Mouse (Mus musculus) megakaryocyte-erythroid progenitor cell, adult 5-6 weeks (primary cell): ENCODE results near the gene Abat. TPM values are rescaled to one million over a fixed set of nuclear protein-coding genes. Genes with fewer than 3 reads are reported as not detected.

ENCODE experiments used
- ATAC-seq: replicated peaks from 2 replicates; pipeline ENCODE4 v1.8.0; 2016; ENCODE audit warnings: mild to moderate bottlenecking, inconsistent platforms; ENCODE audit not compliant: severe bottlenecking, poor library complexity, low FRiP score, low TSS enrichment
- total RNA-seq, 2 experiments: library from RNA; stranded (forward) in 1 of 2; stranded (reverse) in 1 of 2; fragments of 200-1000, 215-1000 nt in 1 of 2; fragments of >200 nt in 1 of 2; fragmentation: Nextera tagmentation in 1 of 2; gene quantifications; 2 replicates each; pipeline ENCODE4 v1.2.3; 2014 to 2017

The Abat gene
- total RNA-seq, 2 experiments from 2014 or later: 1.2 TPM; not detected in 1

DNA sequence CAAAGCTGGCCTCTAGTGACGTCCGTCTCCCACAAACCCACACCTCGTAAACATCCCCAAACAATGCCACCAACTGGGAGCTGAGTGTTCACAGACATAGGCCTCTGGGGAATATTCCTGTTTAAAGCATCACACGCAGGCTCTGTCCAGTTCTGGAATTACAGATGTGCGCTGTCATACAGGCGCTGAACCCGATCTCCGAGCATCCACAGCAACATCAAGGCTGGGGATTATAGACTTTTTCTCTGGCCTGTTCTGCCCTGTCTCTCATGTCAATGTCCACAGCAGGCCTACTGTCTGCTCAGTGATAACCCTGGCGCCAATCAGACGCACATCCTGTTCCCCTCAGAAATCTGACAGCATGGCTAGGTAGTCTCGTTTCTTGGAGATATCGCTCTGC lies 57.1 kb downstream of the Abat start:
- ATAC-seq: no peak

DNA sequence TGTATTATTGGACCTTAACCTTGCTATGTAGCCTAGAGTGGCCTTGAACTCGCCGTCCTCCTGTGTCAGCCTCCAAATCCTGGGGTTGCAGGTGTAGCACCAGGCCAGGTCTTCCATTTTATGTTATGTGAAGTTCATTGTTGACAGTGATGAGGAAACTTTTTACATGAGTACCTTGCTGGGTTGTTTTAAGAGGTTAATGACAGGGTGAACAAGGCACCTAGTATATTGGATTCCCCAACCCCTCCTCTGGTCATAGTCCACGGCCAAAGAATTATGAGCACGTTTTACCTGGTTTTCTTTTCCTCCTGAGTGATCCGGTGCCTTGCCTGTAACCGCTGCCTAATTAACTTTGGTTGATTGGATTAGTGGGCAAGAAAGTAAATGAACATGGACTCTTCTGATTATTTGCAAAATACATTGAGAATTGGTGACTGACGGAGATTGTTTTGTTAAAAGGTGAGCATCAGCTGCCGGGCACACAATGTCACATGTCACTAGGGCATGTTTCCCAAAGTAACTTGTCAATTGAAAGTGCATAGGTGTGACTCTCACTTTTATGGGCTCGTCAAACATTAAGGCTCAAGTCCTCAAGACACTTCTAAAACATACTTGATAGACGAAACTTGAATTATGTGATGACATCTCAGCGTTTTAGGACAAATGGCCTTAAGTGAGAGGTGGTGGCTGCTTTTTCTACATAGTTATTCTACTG lies 57.8 kb downstream of the Abat start:
- ATAC-seq: no peak

GRCm38 (mm10) chr16:8573041-8573440 lies 59.8 kb downstream of the Abat start:
- ATAC-seq: no peak

- ATAC-seq: no peak
These were observed 60.5 kb downstream of the Abat start for GRCm38 (mm10) chr16:8573751-8574150.

DNA sequence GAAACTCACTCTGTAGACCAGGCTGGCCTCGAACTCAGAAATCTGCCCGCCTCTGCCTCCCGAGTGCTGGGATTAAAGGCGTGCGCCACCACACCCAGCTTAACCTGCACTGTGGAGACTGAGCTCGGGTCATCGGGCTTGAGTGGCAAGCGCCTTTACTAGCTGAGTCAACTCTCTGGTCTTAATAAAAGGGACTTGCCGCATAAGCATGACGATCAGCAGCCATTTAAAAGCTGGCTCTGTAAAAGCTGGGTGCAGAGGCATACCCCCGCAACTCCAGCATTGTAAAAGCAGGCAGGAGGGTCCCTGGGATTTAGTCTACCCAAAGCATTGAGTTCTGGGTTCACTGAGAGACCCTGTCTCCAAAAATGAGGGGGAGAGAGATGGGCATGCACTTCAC lies 61.1 kb downstream of the Abat start:
- ATAC-seq: no peak

DNA sequence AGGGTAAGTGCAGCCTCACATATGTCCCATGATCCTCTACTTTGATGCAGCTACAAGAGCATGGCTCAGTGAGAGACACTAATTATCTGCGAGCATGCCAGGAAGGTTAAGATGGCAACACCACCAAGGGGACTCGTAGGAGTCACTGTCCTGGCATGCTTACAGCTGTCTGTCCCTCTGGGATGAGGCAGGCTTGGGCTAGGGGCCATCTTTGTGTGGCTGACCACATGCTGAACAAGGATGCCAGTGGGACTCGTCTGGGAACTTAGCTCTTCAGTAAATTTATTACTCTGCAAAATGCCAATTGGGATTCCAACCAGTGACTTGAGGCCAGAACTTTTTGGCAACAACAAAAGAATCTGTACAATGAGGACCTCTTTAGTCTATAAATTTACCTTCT lies 62.9 kb downstream of the Abat start:
- ATAC-seq: no peak

GRCm38 (mm10) chr16:8576901-8577300 lies 63.7 kb downstream of the Abat start:
- no peak for ATAC-seq

DNA sequence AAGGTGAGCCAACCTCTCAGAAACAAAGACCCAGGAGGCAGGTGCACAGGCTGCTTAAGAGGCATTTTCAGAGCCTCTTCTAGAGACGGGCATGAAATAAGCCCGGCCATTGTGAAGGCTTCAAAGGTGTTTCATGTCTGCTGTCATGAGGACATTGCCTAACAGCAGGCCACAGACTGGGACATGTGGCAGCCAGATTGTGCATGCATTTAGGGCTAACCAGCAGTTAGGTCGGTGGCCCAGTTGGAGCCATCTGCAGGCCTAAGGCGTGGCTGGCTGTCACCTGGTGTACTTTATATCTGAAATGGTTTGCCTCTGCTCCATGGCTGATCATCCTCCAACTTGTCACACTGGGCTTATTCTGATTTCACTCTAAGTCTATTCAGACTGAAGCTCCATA lies 65.1 kb downstream of the Abat start:
- ATAC-seq: no peak

GRCm38 (mm10) chr16:8579546-8579945 lies 66.3 kb downstream of the Abat start:
- ATAC-seq: no peak

DNA sequence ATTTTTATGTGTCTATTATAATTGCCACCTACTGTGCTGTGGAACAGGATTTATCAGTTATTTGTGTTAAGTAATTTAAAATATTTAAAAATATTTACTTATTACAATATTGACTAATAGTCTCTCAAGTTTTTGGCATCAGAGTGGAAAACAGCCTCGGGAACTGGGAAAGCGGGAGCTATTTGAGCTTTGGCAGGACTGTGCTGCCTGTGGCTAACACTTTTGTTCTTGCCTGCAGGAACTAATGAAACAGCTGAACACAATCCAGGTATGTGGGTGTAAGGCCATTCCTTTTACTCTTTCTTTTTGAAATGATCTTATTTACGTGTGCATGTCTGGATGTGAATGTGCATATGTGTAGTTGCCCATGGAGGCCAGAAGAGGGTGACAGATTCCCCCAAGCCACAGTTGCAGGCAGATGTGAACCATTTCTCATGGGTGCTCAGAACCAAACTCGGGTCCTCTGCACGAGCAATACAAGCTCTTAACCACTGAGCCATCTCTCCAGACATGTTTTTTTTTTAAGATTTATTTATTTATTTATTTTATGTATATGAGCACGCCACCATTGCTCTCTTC lies 68.5 kb downstream of the Abat start:
- ATAC-seq: no peak

GRCm38 (mm10) chr16:8582579-8583295 lies 69.5 kb downstream of the Abat start:
- ATAC-seq: no peak

- ATAC-seq: peak; percentile 78
These were observed 71.0 kb downstream of the Abat start for GRCm38 (mm10) chr16:8584248-8584647.

- ATAC-seq: 0 out of 2 replicates have a peak, but pooled peaks have one; percentile 23
These were observed 71.8 kb downstream of the Abat start for GRCm38 (mm10) chr16:8585056-8585455.

GRCm38 (mm10) chr16:8595411-8595810 lies 82.2 kb downstream of the Abat start:
- ATAC-seq: no peak

DNA sequence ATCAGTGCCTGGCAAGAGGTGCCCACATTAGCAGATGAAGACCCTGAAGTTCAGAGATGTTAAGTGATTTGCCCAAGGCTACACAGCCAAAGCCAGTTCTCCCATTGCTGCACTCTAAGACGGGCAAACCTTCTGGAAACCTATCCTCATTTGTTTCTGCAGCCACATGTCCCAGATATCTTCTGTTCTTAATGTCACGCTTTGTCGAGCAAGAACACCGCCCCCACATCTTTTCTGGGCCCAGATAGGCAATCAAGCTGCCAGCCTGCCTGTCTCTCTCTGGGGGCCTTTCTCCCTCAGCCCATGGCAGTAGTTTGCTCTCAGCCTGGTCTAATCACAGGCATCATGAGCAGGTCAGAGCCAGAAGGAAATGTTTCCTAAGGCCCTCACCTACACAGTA lies 83.1 kb downstream of the Abat start:
- ATAC-seq: no peak

DNA sequence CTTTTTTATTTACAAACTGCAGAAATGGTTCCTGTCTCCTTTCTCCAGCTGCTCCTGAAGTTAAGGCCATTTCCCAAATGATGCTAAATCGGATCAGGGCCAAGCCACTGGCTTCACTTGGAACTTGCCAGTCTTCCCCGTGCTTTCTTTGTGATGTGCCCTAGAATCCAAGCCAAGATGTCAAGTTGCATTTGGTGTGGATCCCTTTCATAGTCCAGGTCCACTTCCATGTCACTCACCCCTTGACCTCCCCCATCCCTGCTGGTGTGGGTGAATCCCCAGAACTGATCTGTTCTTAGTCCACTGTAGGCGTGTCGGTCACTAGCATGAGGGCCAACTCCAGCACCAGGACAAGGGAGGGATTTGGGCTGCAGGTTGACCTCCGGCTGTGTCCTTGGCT lies 84.3 kb downstream of the Abat start:
- no peak for ATAC-seq

DNA sequence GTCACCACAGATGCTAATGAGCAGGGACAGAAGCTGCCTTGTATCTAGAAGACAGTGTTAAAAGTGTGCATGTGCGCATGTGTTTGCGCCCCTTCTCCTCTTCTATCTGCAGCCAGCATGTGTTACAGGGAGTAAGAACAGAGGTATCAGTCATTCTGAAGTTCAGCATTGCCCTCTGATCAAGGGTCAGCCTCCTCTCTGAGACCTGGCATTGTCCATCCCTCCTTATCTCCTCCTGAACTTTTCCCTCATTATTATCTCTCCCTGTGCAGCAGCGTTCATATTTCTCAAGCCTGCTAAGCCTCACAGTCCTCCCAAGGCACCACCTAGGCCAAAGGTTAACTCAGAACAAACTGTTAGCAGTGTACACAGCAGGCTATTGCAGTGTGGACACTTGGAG lies 90.6 kb downstream of the Abat start:
- ATAC-seq: peak; percentile 93

GRCm38 (mm10) chr16:8610397-8610796 lies 97.2 kb downstream of the Abat start:
- no peak for ATAC-seq

DNA sequence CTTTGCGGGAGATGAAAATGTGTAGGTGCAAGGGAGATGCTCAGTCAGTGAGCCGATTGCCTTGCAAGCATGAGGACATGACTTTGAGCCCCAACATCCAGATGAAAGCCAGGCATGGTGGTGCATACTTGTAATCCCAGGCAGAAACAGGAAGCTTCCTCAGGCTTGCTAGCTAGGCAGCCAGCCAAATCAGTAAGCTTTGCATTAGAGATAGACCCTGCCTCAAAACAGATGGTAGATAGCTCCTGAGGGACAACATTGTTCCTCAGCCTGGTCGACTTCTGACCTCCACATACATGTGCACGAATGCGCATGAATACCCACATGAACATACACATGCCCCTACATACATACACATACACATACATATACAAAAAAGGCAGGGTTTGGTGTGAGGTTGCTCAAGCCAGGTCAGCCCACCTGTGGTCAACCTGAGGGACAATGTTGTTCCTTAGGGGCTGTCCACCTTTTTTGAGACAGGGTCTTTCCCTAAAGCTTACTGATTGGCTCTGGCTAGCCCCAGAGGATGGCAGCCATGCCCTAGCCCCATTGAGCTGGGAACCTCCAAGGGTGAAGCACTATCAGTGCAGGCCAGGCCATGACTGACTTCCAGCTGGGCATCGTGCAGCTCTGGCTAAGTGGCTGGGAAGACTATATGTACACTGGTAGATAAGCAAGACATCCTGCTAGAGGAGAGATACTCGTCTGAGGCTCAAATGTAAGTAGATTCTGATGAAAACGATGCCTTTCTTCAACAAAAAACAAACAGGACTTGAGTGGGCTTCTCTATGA lies 99.2 kb downstream of the Abat start:
- peak; percentile 98 for ATAC-seq

- peak; percentile 25 for ATAC-seq
These were observed 99.8 kb downstream of the Abat start for GRCm38 (mm10) chr16:8613039-8613438.
